Mouse (Mus musculus): ENCODE results near the gene Cdh1.

DNA sequence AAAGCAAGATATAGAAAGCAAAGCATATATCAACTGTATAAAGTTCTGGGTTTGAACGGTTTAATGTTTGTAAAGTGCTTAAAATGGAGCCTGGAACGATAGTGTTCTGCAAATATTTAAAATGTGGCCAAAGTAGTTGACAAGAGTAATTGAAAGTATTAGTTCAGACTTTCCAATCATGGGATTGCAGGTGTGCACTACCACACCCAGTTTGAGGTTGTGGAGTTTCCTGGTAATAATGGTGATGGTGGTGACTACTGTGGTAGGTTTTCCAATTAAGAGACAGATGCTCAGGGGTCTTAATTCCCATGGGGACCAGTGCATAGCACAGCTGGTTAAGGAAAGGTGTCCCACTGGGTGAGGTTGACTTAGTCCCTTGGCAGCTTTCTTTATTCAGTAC is 43.0 kb downstream of the Cdh1 start:
- no peak for TF ChIP-seq CTCF (IDR thresholded peaks at IDR 0.05; ENCODE audit: insufficient read depth, low read depth, low read length)
- TF ChIP-seq POLR2A (IDR thresholded peaks at IDR 0.05; ENCODE audit: insufficient read depth, low read depth, low read length), result no peak
